Mouse (Mus musculus) B cell, adult (primary cell): ENCODE measurements around the gene Rhbdf1. TPM values are rescaled to one million over a fixed set of nuclear protein-coding genes. Genes with fewer than 3 reads are reported as not detected.

ENCODE experiments used
- total RNA-seq: library from RNA; stranded (reverse); gene quantifications from 4 replicates; pipeline ENCODE4 v1.2.4, GENCODE M21; 2023; ENCODE audit not compliant: inconsistent age

The Rhbdf1 gene
- total RNA-seq = 7.3 to 11.0 TPM (median 8.1 TPM) in 4 replicates

GRCm38 (mm10) chr11:32221951-32222409 lies at the start of gene Rhbdf1:
Gene Rhbdf1, minus strand, starts transcription at chr11:32222300.

DNA sequence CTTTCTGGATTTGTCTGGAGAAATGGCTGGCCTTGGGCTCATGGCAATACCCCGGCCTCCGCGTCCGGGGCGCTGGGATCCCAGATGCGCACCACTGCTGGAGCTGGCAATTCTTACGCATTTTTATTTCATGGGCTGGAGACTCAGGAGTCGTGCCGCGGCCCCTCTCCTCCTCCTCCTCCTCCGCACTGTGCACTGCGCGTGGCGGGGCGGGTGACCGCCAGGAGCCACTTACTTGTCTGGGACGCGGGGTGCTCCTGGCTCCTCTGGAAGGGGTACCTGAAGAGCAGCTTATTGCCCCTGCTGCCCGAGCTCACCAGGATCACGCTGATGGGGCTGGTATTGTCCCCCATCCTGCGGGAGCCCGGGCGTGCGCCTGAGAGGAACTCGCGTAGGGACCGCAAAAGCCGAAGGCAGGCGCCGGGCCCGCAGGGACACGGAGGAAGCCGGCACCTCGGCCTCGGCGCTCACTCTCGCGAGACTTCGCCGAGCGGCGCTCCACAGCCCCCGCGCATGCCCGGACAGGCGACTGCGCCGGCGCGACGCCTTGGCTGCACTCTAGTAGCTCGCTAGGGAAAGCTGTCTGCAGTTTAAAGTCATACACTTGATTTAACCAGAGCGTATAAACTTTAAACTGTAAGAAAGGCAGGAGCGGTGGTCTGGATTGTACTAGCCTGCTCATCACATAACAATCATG lies 45.2 kb upstream of the Rhbdf1 start, which contains the start of gene Nprl3:
TSS of gene Nprl3 (minus strand) at position 520 of the 697 bp plus-strand sequence.

GRCm38 (mm10) chr11:32226124-32226871 lies 4.2 kb upstream of the Rhbdf1 start, which contains the start of gene Mpg:
Gene Mpg, plus strand, starts transcription at chr11:32226505.

DNA sequence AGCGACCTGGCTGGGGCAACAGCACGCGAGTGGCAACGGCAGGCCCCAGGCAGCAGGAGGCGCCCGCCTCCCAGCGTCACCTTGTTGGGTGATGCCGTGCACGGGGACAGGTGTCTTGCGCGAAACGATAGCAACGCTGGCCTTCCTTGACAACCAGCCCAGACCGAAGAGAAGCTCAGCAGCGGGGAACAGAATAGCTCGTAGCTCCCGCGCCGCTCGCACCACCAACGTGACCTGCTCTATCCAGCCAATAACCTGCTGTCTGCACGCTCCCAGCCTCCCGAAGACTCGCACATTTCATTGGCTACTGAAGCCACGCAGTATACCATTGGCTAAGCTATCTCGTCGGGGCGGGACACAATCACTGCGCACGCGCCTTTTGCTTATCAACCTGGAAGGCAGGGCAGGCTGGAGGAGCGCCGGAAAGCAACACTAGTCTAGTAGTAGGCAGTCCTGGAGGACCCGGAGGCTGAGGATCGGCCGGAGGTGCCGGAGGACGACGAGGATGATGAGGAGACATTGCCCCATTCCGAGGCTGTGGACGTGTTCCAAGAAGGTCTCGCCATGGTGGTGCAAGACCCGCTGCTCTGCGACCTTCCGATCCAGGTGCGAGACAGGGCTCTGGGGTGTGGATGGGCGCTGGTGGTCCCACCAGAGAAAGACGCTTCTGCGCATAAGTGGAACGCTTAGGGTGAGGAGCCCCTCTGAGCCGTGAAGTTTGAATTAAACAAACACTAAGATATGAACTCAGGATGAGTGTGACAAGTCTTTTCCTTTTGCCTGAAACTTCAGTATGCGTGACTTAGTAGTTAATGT lies 16.8 kb downstream of the Rhbdf1 start, which contains the start of gene Snrnp25:
TSS of gene Snrnp25 (plus strand) at position 358 of the 816 bp plus-strand sequence.

DNA sequence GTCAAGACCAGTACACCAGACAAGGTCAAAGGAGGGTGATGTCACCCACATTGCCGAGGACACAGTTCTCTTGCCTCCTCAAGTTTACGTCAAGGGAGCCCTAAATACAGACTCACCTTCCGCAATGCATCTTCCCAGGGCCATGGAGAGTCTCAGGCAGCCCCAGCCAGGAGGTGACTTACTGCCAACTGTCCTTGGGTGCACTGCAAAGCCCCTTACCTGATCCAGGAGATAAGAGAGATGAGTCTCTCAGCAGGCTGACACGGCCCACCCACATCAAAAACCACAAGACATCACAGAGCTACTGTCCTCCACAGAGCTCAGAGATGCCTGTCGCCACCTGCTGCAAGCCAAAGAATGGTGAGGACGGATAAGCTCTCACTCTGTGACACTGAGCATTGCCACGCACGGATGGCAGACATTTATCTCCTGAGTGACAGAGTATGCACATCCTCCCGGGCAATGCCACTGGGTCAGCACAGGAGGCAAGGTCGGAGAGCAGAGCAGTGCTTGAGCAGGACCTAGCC lies 22.0 kb downstream of the Rhbdf1 start, which contains the start of gene Il9r:
TSS of gene Il9r (minus strand) at position 205 of the 527 bp plus-strand sequence.

Other genes with a start within 250 kb of the Rhbdf1 start
- 2.5 to 3.0 TPM (median 2.9 TPM) in 4 replicates for gene Nsg2, start 221.8 kb downstream of the Rhbdf1 start, total RNA-seq
- 27.7 to 39.1 TPM (median 30.8 TPM) in 4 replicates for gene Il9r, start 22.0 kb downstream of the Rhbdf1 start, total RNA-seq
- 21.3 to 25.7 TPM (median 23.2 TPM) in 4 replicates for gene Snrnp25, start 16.9 kb downstream of the Rhbdf1 start, total RNA-seq
- 21.8 to 27.2 TPM (median 23.3 TPM) in 4 replicates for gene Mpg, start 4.2 kb upstream of the Rhbdf1 start, total RNA-seq
- gene Nprl3, start 45.4 kb upstream of the Rhbdf1 start, total RNA-seq = 57.0 to 64.7 TPM (median 60.1 TPM) in 4 replicates
- gene Hba-x, start 54.1 kb upstream of the Rhbdf1 start, total RNA-seq = not detected in 4 replicates
- 12.5 to 42.5 TPM (median 25.1 TPM) in 4 replicates for gene Hba-a1, start 61.2 kb upstream of the Rhbdf1 start, total RNA-seq
- gene Hbq1b, start 64.7 kb upstream of the Rhbdf1 start, total RNA-seq = not detected in 4 replicates
- gene Hba-a2, start 74.2 kb upstream of the Rhbdf1 start, total RNA-seq = 5.9 to 19.6 TPM (median 13.7 TPM) in 4 replicates
- not detected in 4 replicates for gene Hbq1a, start 77.8 kb upstream of the Rhbdf1 start, total RNA-seq
- 0.10 to 0.12 TPM in 2 of 4 replicates, not detected in the others for gene Sh3pxd2b, start 125.5 kb upstream of the Rhbdf1 start, total RNA-seq
- gene Ubtd2, start 233.1 kb upstream of the Rhbdf1 start, total RNA-seq = 3.3 to 6.3 TPM (median 5.3 TPM) in 4 replicates